Mouse (Mus musculus): Measurements from ENCODE around the gene Col18a1.
A peak's percentile ranks its signal among the peaks of the same experiment; 100 is the strongest.

Gene Col18a1

GRCm38 (mm10) chr10:77165963-77166717, at the start of gene Col18a1:
TSS of gene Col18a1 (minus strand) at chr10:77166548.
- DNase-seq (ENCODE audit: low spot score in 2 of 2) = peak in 1 of 2 experiments; percentile 42

DNA sequence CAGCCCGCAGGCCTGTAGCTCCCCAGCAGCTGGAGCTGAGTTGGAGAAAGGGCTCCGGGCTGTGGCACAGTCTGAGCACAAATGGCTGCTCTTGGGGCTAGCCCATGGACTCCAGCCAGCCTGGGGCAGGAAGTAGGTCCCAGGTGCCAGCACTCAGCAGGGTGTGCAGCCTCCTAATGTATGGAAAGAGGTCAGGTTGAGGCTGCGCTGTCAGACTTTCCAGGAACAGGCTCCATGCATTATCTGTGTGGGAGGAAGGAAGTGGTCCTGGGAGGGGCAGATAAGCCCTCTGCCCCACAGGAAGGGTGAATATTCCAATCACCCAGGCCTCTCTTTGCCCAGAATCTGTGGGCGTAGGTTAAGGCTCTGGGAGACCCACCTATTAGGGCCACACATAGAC, 49.3 kb upstream of the Col18a1 start:
- no peak for DNase-seq (ENCODE audit: low spot score in 2 of 2)

- DNase-seq (ENCODE audit: low spot score in 2 of 2) = no peak
Observed at GRCm38 (mm10) chr10:77214586-77214985, 48.2 kb upstream of the Col18a1 start.

DNA sequence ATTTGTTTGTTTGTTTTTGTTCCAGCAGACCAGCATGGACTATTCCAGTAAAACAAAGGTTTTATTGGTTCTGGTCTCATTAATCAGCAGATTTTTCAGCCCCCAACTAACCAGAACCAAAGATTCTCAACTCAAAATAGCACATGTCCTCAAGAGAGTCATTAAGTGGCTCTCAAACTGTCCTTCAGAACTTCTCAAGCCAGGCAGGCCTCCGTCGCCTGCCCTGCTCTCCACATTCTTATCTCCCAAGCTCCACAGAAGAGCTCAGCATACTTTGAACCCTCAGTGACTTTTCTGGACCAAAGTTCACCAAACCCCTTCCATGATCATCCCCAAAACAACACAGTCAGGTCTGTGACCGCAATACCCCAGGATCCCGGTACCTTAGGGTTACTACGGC, 47.1 kb upstream of the Col18a1 start:
- DNase-seq (ENCODE audit: low spot score in 2 of 2) = no peak

GRCm38 (mm10) chr10:77212354-77213120, 46.2 kb upstream of the Col18a1 start:
- DNase-seq (ENCODE audit: low spot score in 2 of 2) = no peak

GRCm38 (mm10) chr10:77211116-77211570, 44.8 kb upstream of the Col18a1 start:
- peak in 1 of 2 experiments; percentile 41 for DNase-seq (ENCODE audit: low spot score in 2 of 2)

DNA sequence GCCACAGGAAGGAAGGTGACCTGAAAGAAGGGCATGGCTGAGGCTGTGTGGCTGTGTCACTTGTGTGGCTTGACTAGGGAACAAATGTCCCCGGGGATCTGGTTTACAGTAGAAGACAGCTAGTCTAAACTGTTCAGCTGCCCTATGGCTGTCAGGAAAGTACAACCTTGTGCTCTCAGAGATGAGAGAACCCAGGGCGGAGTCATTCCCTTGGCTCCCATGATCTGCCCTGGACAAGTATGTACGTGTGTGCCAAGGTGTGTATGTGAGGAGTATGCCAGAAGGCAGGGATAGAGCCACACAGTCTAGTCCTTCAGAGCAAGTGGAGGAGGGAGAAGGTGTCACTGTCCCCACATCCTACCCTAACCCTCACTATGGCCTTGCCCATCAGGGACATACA, 44.3 kb upstream of the Col18a1 start:
- no peak for DNase-seq (ENCODE audit: low spot score in 2 of 2)

DNA sequence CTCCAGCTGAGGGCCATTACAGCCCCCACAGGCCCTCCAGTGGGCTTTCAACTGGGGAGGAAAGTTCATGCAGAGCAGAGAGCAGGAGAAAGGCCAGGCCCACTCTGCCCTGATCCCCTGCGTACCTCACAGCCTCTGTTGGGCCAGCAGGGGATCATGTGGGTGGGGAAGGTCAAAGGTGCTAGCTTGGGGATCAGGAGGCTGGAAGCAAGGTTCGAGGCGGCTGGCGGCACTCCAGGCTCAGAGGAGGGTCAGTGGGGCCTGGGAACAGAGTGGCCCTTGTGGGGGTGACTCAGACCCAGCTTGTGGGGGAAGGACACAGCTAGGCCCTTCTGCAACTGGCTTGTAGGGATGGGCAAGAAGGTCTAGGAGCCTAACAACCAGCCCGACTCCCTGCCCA, 42.9 kb upstream of the Col18a1 start:
- DNase-seq (ENCODE audit: low spot score in 2 of 2) = no peak

- DNase-seq (ENCODE audit: low spot score in 2 of 2) = no peak
Observed at GRCm38 (mm10) chr10:77206565-77207079, 40.3 kb upstream of the Col18a1 start.

DNA sequence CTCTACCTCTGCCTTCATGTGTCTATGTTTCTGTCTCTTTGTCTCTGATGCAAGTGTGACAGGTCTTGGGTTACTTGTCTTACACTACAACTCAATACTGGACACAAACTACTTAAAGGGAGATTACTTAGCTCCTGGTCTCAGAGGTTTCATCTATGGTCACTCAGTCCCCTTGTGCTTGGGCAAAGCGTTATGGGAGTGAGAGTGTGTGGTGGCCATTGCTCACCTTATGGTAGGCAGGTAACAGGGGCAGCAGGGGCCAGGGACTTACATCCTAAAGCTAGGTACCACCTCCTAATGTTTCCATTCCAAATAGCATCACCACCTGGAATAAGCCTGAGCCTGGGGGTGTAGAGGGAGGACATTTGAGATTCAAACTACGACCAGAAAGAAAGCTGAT, 39.8 kb upstream of the Col18a1 start:
- no peak for DNase-seq (ENCODE audit: low spot score in 2 of 2)

DNA sequence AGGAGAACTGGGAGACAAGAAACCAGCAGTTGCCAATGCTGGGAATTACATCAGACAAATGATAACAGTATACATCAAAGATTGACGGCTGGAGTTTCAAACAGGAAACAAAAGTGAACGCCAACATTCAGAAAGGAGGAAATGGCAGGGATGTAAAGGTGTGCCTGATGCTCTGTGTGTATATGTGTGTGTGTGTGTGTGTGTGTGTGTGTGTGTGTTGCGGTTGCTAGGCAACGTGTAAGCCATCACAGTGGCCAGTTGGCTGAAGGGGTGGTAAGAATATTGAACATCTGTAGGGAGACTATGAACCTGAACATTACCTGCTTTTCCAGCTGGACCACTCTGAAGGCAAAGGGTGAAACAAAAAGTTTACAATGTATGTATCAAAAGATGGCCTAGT, 37.6 kb upstream of the Col18a1 start:
- DNase-seq (ENCODE audit: low spot score in 2 of 2) = no peak

GRCm38 (mm10) chr10:77201919-77202318, 35.6 kb upstream of the Col18a1 start:
- no peak for DNase-seq (ENCODE audit: low spot score in 2 of 2)

DNA sequence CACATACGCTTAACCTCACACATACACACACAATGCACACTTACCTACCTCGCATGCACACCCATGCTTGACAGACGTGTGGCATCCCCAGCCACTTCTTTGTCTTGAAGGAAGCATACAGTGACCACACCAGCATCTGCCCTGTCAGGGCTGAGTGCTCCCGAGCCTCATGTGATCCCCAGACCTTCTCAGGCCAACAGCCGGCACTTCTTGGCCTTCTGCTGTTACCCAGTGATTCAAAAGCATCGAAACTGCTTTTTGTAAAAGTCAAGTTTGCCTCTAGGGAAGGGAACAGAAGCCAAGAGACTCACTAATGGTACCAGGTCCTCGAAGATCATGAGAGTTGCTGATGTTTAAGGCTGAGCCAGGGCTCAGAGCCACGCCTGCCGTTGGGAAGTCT, 33.9 kb upstream of the Col18a1 start:
- DNase-seq (ENCODE audit: low spot score in 2 of 2) = no peak

GRCm38 (mm10) chr10:77199229-77199628, 32.9 kb upstream of the Col18a1 start:
- no peak for DNase-seq (ENCODE audit: low spot score in 2 of 2)

- DNase-seq (ENCODE audit: low spot score in 2 of 2) = no peak
Observed at GRCm38 (mm10) chr10:77197469-77198209, 31.3 kb upstream of the Col18a1 start.

DNA sequence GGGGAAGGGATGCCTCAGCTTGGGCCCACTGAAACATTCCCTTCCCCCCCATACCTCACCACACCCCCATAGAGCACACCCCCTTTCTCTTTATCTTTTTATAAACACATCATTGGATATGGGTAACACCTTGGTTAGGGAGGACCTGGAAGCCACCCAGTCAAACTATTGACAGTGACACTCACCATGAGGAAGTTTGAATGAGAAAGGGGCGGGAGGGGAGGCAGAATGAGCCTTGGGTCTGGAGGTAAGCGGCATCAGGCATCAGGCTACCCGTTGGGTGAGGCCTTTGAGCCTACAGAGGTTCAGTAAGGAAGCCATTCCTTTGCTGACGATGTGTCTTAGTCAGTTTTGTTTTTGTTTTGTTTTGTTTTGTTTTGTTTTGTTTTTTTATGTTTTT, 30.3 kb upstream of the Col18a1 start:
- no peak for DNase-seq (ENCODE audit: low spot score in 2 of 2)

GRCm38 (mm10) chr10:77196115-77196514, 29.8 kb upstream of the Col18a1 start:
- no peak for DNase-seq (ENCODE audit: low spot score in 2 of 2)

GRCm38 (mm10) chr10:77193495-77193894, 27.1 kb upstream of the Col18a1 start:
- no peak for DNase-seq (ENCODE audit: low spot score in 2 of 2)

DNA sequence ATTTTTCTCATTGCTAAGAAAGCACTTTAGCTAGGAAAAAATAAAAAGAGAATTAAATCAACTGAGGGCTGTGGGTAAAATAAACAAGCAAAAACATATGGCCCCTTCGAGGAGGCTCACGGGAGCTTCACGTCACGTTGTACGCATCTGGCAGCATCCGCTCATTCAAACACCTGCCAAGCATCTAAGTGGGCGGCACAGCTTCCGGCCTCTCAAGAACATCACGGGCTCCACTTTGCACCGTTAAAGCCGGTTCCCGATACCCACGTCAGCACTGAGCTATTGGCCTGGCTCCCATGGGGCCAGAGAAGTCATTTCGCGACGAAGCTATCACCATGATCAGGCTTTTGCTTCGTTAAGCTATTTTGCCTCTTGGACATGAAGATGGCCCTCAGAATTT, 26.4 kb upstream of the Col18a1 start:
- DNase-seq (ENCODE audit: low spot score in 2 of 2) = no peak

- DNase-seq (ENCODE audit: low spot score in 2 of 2) = no peak
Observed at GRCm38 (mm10) chr10:77190967-77191915, 24.9 kb upstream of the Col18a1 start.

GRCm38 (mm10) chr10:77187427-77187826, 21.1 kb upstream of the Col18a1 start:
- no peak for DNase-seq (ENCODE audit: low spot score in 2 of 2)

Measured in spleen, postnatal 10 days (tissue).